Mouse (Mus musculus): ENCODE measurements around the gene Txndc15.
A peak's percentile ranks its signal among the peaks of the same experiment; 100 is the strongest.
"Not testable (repeated sequence)": the region's sequence is repeated elsewhere in the genome, so short reads cannot be mapped to it uniquely, and the experiment has no call there.

Txndc15 gene

GRCm38 (mm10) chr13:55714501-55715166 is at the start of gene Txndc15:
Gene Txndc15 (plus strand): TSS chr13:55714650.
- DNase-seq: peak; percentile 88

GRCm38 (mm10) chr13:55668550-55668949 is 45.9 kb upstream of the Txndc15 start:
- peak; percentile 34 for DNase-seq

- no peak for DNase-seq
Observed at GRCm38 (mm10) chr13:55672711-55673110, 41.7 kb upstream of the Txndc15 start.

- DNase-seq: no peak
Observed at GRCm38 (mm10) chr13:55677364-55677763, 37.1 kb upstream of the Txndc15 start.

- DNase-seq: no peak
Observed at GRCm38 (mm10) chr13:55682201-55682600, 32.2 kb upstream of the Txndc15 start.

GRCm38 (mm10) chr13:55683581-55683980 is 30.9 kb upstream of the Txndc15 start:
- no peak for DNase-seq

- DNase-seq: no peak
Observed at GRCm38 (mm10) chr13:55686107-55686633, 28.3 kb upstream of the Txndc15 start.

GRCm38 (mm10) chr13:55687927-55688602 is 26.4 kb upstream of the Txndc15 start:
- DNase-seq: no peak

- DNase-seq: peak; percentile 91
Observed at GRCm38 (mm10) chr13:55692535-55693242, 21.8 kb upstream of the Txndc15 start, which contains the start of gene B230219D22Rik. Gene B230219D22Rik (plus strand): TSS chr13:55693124.

GRCm38 (mm10) chr13:55693243-55693721 is 21.2 kb upstream of the Txndc15 start:
- peak; percentile 52 for DNase-seq

- DNase-seq: no peak
Observed at GRCm38 (mm10) chr13:55694110-55694509, 20.3 kb upstream of the Txndc15 start.

GRCm38 (mm10) chr13:55695989-55696388 is 18.5 kb upstream of the Txndc15 start:
- DNase-seq: not testable (repeated sequence)

- DNase-seq: no peak
Observed at GRCm38 (mm10) chr13:55704301-55704700, 10.1 kb upstream of the Txndc15 start.

- DNase-seq: no peak
Observed at GRCm38 (mm10) chr13:55712846-55713245, 1.6 kb upstream of the Txndc15 start.

- DNase-seq: no peak
Observed at GRCm38 (mm10) chr13:55715167-55715512, 690 bp downstream of the Txndc15 start.

GRCm38 (mm10) chr13:55715908-55716510 is 1.6 kb downstream of the Txndc15 start:
- no peak for DNase-seq

- DNase-seq: no peak
Observed at GRCm38 (mm10) chr13:55721516-55721915, 7.1 kb downstream of the Txndc15 start.

GRCm38 (mm10) chr13:55721995-55722394 is 7.5 kb downstream of the Txndc15 start:
- no peak for DNase-seq

GRCm38 (mm10) chr13:55726598-55727119 is 12.2 kb downstream of the Txndc15 start:
- no peak for DNase-seq

- DNase-seq: peak; percentile 89
Observed at GRCm38 (mm10) chr13:55727120-55727838, 12.8 kb downstream of the Txndc15 start, which contains the start of gene Pcbd2. Gene Pcbd2 (plus strand): TSS chr13:55727368.

GRCm38 (mm10) chr13:55727839-55728238 is 13.4 kb downstream of the Txndc15 start:
- DNase-seq: peak; percentile 72

GRCm38 (mm10) chr13:55730716-55731115 is 16.3 kb downstream of the Txndc15 start:
- no peak for DNase-seq
